Mouse (Mus musculus) G1E (cell line): ENCODE data around the gene Dpp8. TPM values are rescaled to one million over a fixed set of nuclear protein-coding genes. Genes with fewer than 3 reads are reported as not detected.
"Not testable (repeated sequence)": the region's sequence is repeated elsewhere in the genome, so short reads cannot be mapped to it uniquely, and the experiment has no call there.

Source experiments
- ATAC-seq: 2 replicates; pipeline ENCODE4 v1.8.0; 2016; ENCODE audit warnings: mild to moderate bottlenecking; ENCODE audit not compliant: insufficient number of reproducible peaks, poor library complexity, low FRiP score, severe bottlenecking; ENCODE audit errors: extremely low read depth
- DNase-seq: peaks from one replicate; pipeline ENCODE4 v3.0.0; 2012; ENCODE audit warnings: low spot score
- H3K27me3 ChIP-seq: 2 replicates; pipeline ENCODE4 v1.6.1; 2012; ENCODE audit warnings: mild to moderate bottlenecking, low read length, inconsistent platforms; ENCODE audit not compliant: insufficient read depth
- H3K36me3 ChIP-seq: replicated peaks from 2 replicates; pipeline ENCODE3; 2012; ENCODE audit warnings: mild to moderate bottlenecking, inconsistent platforms
- H3K4me1 ChIP-seq: 2 replicates; pipeline ENCODE4 v1.6.1; 2012; ENCODE audit warnings: low read depth, low read length, inconsistent platforms, mixed read lengths; ENCODE audit not compliant: insufficient read depth
- H3K4me3 ChIP-seq: 2 replicates; pipeline ENCODE4 v1.5.1; 2012; ENCODE audit warnings: low read depth, mild to moderate bottlenecking, inconsistent platforms, low read length, moderate library complexity, mixed read lengths
- H3K9me3 ChIP-seq: replicated peaks from 2 replicates; pipeline ENCODE4 v1.6.1; 2012; ENCODE audit warnings: inconsistent platforms
- CTCF ChIP-seq: IDR thresholded peaks from 2 replicates; pipeline ENCODE4 v1.5.1; 2012; ENCODE audit warnings: low read depth, low read length, inconsistent platforms, mixed read lengths
- GATA1 ChIP-seq: IDR thresholded peaks from 2 replicates; pipeline ENCODE4 v1.6.1; 2012; ENCODE audit warnings: borderline replicate concordance, low read length, inconsistent platforms, mixed read lengths
- GATA2 ChIP-seq: IDR thresholded peaks from 2 replicates; pipeline ENCODE4 v1.6.1; 2012; ENCODE audit warnings: low read depth, low read length, inconsistent platforms, borderline replicate concordance
- POLR2AphosphoS5 ChIP-seq: IDR thresholded peaks from 2 replicates; pipeline ENCODE4 v1.6.1; 2012; ENCODE audit warnings: low read depth, low read length, inconsistent platforms; ENCODE audit not compliant: insufficient replicate concordance
- TAL1 ChIP-seq: conservative IDR thresholded peaks from 2 replicates; pipeline ENCODE4 v1.6.1; 2012; ENCODE audit warnings: low read depth, low read length, inconsistent platforms, mixed read lengths
- polyA plus RNA-seq: library from polyadenylated mRNA; stranded (reverse); fragments of >175 nt; gene quantifications from 2 replicates; pipeline ENCODE4 v1.2.3, GENCODE M21; 2012
- total RNA-seq, 2 experiments: library from RNA; stranded (forward) in 1 of 2; stranded (reverse) in 1 of 2; fragments of 200-1000 nt in 1 of 2; fragments of >200 nt in 1 of 2; fragmentation: Nextera tagmentation in 1 of 2; gene quantifications; 2 replicates each; pipeline ENCODE4 v1.2.3; 2014 to 2017

Gene Dpp8
- total and polyA plus RNA-seq, 3 experiments: 13.6 to 137 (median 133) TPM

GRCm38 (mm10) chr9:65021887-65022579 lies 10.2 kb upstream of the Dpp8 start:
- TF ChIP-seq CTCF (no peak), POLR2AphosphoS5 (no peak), GATA1 (no peak), TAL1 (no peak), GATA2 (no peak)
- peaks cover 6% of the 10 kb centered on the region for H3K36me3 ChIP-seq
- H3K9me3 ChIP-seq: 0 out of 2 replicates have a peak, but pooled peaks cover 4% of the 10 kb centered on the region
- H3K4me3 ChIP-seq: peak overlapping the region; percentile 100
- peaks cover 6% of the 10 kb centered on the region; the same call in 1 of the 2 replicates for H3K27me3 ChIP-seq
- H3K4me1 ChIP-seq: peaks cover 48% of the 10 kb centered on the region
- ATAC-seq (no peak), DNase-seq (no peak)

GRCm38 (mm10) chr9:65022580-65023135 lies 9.6 kb upstream of the Dpp8 start:
- no peak for ATAC-seq
- Histone ChIP-seq H3K27me3 (peaks cover 6% of the 10 kb centered on the region; the same call in 1 of the 2 replicates), H3K4me1 (peaks cover 46% of the 10 kb centered on the region), H3K4me3 (no peak overlapping the region), H3K9me3 (0 out of 2 replicates have a peak, but pooled peaks cover 4% of the 10 kb centered on the region), H3K36me3 (peaks cover 4% of the 10 kb centered on the region)
- no peak for DNase-seq
- TF ChIP-seq POLR2AphosphoS5 (no peak), GATA2 (no peak), TAL1 (no peak), CTCF (no peak), GATA1 (no peak)

GRCm38 (mm10) chr9:65023447-65023846 lies 8.8 kb upstream of the Dpp8 start:
- H3K4me3 ChIP-seq: no peak overlapping the region
- H3K9me3 ChIP-seq: 0 out of 2 replicates have a peak, but pooled peaks cover 4% of the 10 kb centered on the region
- H3K36me3 ChIP-seq: no peaks in the 10 kb centered on the region
- peaks cover 38% of the 10 kb centered on the region for H3K4me1 ChIP-seq
- ATAC-seq (no peak), DNase-seq (no peak)
- peaks cover 6% of the 10 kb centered on the region; the same call in 1 of the 2 replicates for H3K27me3 ChIP-seq
- TF ChIP-seq TAL1 (no peak), CTCF (no peak), POLR2AphosphoS5 (no peak), GATA2 (no peak), GATA1 (no peak)

GRCm38 (mm10) chr9:65027241-65027640 lies 5.0 kb upstream of the Dpp8 start:
- peaks cover 6% of the 10 kb centered on the region; the same call in 1 of the 2 replicates for H3K27me3 ChIP-seq
- no peak for TF ChIP-seq POLR2AphosphoS5
- no peak for TF ChIP-seq GATA2
- TF ChIP-seq TAL1: no peak
- TF ChIP-seq CTCF: no peak
- no peak for TF ChIP-seq GATA1
- DNase-seq (no peak), ATAC-seq (no peak)
- peaks cover 21% of the 10 kb centered on the region for H3K4me1 ChIP-seq
- 0 out of 2 replicates have a peak, but pooled peaks cover 4% of the 10 kb centered on the region for H3K9me3 ChIP-seq
- no peaks in the 10 kb centered on the region for H3K36me3 ChIP-seq
- H3K4me3 ChIP-seq: no peak overlapping the region

GRCm38 (mm10) chr9:65028313-65028712 lies 3.9 kb upstream of the Dpp8 start:
- ATAC-seq (no peak), DNase-seq (no peak)
- Histone ChIP-seq H3K4me3 (no peak overlapping the region), H3K4me1 (peaks cover 16% of the 10 kb centered on the region), H3K9me3 (0 out of 2 replicates have a peak, but pooled peaks cover 4% of the 10 kb centered on the region), H3K27me3 (peaks cover 6% of the 10 kb centered on the region; the same call in 1 of the 2 replicates), H3K36me3 (no peaks in the 10 kb centered on the region)
- TF ChIP-seq CTCF (no peak), GATA1 (no peak), GATA2 (no peak), TAL1 (no peak), POLR2AphosphoS5 (no peak)

- H3K4me3 ChIP-seq, ATAC-seq: not testable (repeated sequence)
- peaks cover 34% of the 10 kb centered on the region for H3K4me1 ChIP-seq
Observed at GRCm38 (mm10) chr9:65031355-65031754, 859 bp upstream of the Dpp8 start.

More at GRCm38 (mm10) chr9:65031355-65031754, 859 bp upstream of the Dpp8 start:
- not testable (repeated sequence) for DNase-seq, H3K9me3 ChIP-seq, H3K27me3 ChIP-seq
- peaks cover 26% of the 10 kb centered on the region for H3K36me3 ChIP-seq
